Mouse (Mus musculus) embryonic fibroblast, embryonic 13.5 days (primary cell): ENCODE data around the gene Slc25a54. TPM values are rescaled to one million over a fixed set of nuclear protein-coding genes. Genes with fewer than 3 reads are reported as not detected.
A peak's percentile ranks its signal among the peaks of the same experiment; 100 is the strongest.

Source experiments
- H3K27ac ChIP-seq: 2 replicates; pipeline ENCODE4 v1.5.1; 2012; ENCODE audit warnings: low read length, control low read depth, inconsistent platforms; ENCODE audit not compliant: insufficient read depth
- H3K4me1 ChIP-seq: 2 replicates; pipeline ENCODE4 v1.6.1; 2011; ENCODE audit warnings: low read length; ENCODE audit not compliant: control insufficient read depth, insufficient read depth
- H3K4me3 ChIP-seq: 2 replicates; pipeline ENCODE4 v1.5.1; 2011; ENCODE audit warnings: mild to moderate bottlenecking, control low read depth, low read length; ENCODE audit not compliant: insufficient read depth
- CTCF ChIP-seq: IDR thresholded peaks from 2 replicates; pipeline ENCODE4 v1.5.1; 2011; ENCODE audit warnings: mild to moderate bottlenecking, control low read depth, low read length, moderate library complexity, borderline replicate concordance; ENCODE audit not compliant: insufficient read depth
- POLR2A ChIP-seq: IDR thresholded peaks from 2 replicates; pipeline ENCODE4 v1.6.1; 2011; ENCODE audit warnings: low read depth, mild to moderate bottlenecking, control low read depth, low read length, moderate library complexity
- polyA plus RNA-seq: library from polyadenylated mRNA; stranded (reverse); fragments of >200 nt; gene quantifications from 2 replicates; pipeline ENCODE4 v1.2.4, GENCODE M21; 2011; ENCODE audit warnings: low read depth; ENCODE audit not compliant: missing spikeins, insufficient read length

The Slc25a54 gene
- polyA plus RNA-seq, result not detected in 2 replicates

GRCm38 (mm10) chr3:109080169-109080568 is at the start of gene Slc25a54:
Slc25a54 (plus strand) TSS chr3:109080469.
- Histone ChIP-seq H3K4me1 (no peaks in the 10 kb centered on the region), H3K27ac (no peak within 1 kb of the TSS), H3K4me3 (no peak within 1 kb of the TSS)
- TF ChIP-seq POLR2A (no peak), CTCF (no peak)

GRCm38 (mm10) chr3:109030817-109031216 is 49.5 kb upstream of the Slc25a54 start:
- no peak overlapping the region for H3K4me3 ChIP-seq
- peaks cover 16% of the 10 kb centered on the region for H3K4me1 ChIP-seq
- TF ChIP-seq POLR2A (no peak), CTCF (no peak)
- no peak overlapping the region for H3K27ac ChIP-seq

- H3K4me3 ChIP-seq, result no peak overlapping the region
- TF ChIP-seq POLR2A (no peak), CTCF (no peak)
Measured at GRCm38 (mm10) chr3:109031626-109032025, 48.6 kb upstream of the Slc25a54 start.

GRCm38 (mm10) chr3:109032306-109032705 is 48.0 kb upstream of the Slc25a54 start:
- TF ChIP-seq POLR2A (no peak), CTCF (no peak)
- Histone ChIP-seq H3K27ac (no peak overlapping the region), H3K4me3 (no peak overlapping the region), H3K4me1 (peaks cover 16% of the 10 kb centered on the region)

More at GRCm38 (mm10) chr3:109031626-109032025, 48.6 kb upstream of the Slc25a54 start:
- Histone ChIP-seq H3K4me1 (peaks cover 16% of the 10 kb centered on the region), H3K27ac (no peak overlapping the region)

GRCm38 (mm10) chr3:109034411-109034810 is 45.9 kb upstream of the Slc25a54 start:
- no peak overlapping the region for H3K4me3 ChIP-seq
- peaks cover 14% of the 10 kb centered on the region for H3K4me1 ChIP-seq
- no peak overlapping the region for H3K27ac ChIP-seq
- TF ChIP-seq CTCF (no peak), POLR2A (no peak)

GRCm38 (mm10) chr3:109040908-109041307 is 39.4 kb upstream of the Slc25a54 start:
- TF ChIP-seq CTCF, result no peak
- TF ChIP-seq POLR2A, result no peak
- peaks cover 2% of the 10 kb centered on the region for H3K4me1 ChIP-seq
- no peak overlapping the region for H3K4me3 ChIP-seq
- H3K27ac ChIP-seq, result no peak overlapping the region

- H3K4me3 ChIP-seq, result no peak overlapping the region
- H3K27ac ChIP-seq, result no peak overlapping the region
- no peak for TF ChIP-seq POLR2A
- TF ChIP-seq CTCF, result no peak
- peaks cover 2% of the 10 kb centered on the region for H3K4me1 ChIP-seq
Measured at GRCm38 (mm10) chr3:109043395-109043794, 36.9 kb upstream of the Slc25a54 start.

- Histone ChIP-seq H3K27ac (no peak overlapping the region), H3K4me1 (peaks cover 7% of the 10 kb centered on the region), H3K4me3 (no peak overlapping the region)
- TF ChIP-seq POLR2A (no peak), CTCF (no peak)
Measured at GRCm38 (mm10) chr3:109046428-109046827, 33.8 kb upstream of the Slc25a54 start.

- Histone ChIP-seq H3K27ac (no peak overlapping the region), H3K4me3 (no peak overlapping the region), H3K4me1 (peaks cover 13% of the 10 kb centered on the region)
- TF ChIP-seq CTCF, result no peak
- no peak for TF ChIP-seq POLR2A
Measured at GRCm38 (mm10) chr3:109047707-109048283, 32.5 kb upstream of the Slc25a54 start.

GRCm38 (mm10) chr3:109051056-109051945 is 29.0 kb upstream of the Slc25a54 start:
- TF ChIP-seq CTCF (no peak), POLR2A (no peak)
- Histone ChIP-seq H3K27ac (peak overlapping the region; percentile 89), H3K4me3 (no peak overlapping the region), H3K4me1 (peaks cover 13% of the 10 kb centered on the region)
